Mouse (Mus musculus) lung, postnatal 0 days (tissue): ENCODE results near the gene Pou2f2.

Experiments
- CTCF ChIP-seq: IDR thresholded peaks from 2 replicates; pipeline ENCODE4 v1.5.1; 2016; ENCODE audit warnings: antibody characterized with exemption, mild to moderate bottlenecking
- EP300 ChIP-seq: IDR thresholded peaks from 2 replicates; pipeline ENCODE4 v1.6.1; 2016; ENCODE audit warnings: antibody characterized with exemption, mild to moderate bottlenecking, control low read depth

GRCm38 (mm10) chr7:25088531-25088930 lies 91.0 kb downstream of the Pou2f2 start:
- TF ChIP-seq CTCF (no peak), EP300 (no peak)
